Mouse (Mus musculus) adrenal gland, adult 2 months (tissue): ENCODE data around the gene Nt5m. TPM values are rescaled to one million over a fixed set of nuclear protein-coding genes. Genes with fewer than 3 reads are reported as not detected.

Experiments
- DNase-seq: peaks from one replicate; pipeline ENCODE4 v3.0.0; 2021
- polyA plus RNA-seq: library from polyadenylated mRNA; depleted of rRNA; stranded (reverse); fragments of >200 nt; gene quantifications from 2 replicates; pipeline ENCODE4 v1.2.3, GENCODE M21; 2012
- total RNA-seq, 2 experiments: library from RNA; stranded (reverse); gene quantifications; 2 replicates each; pipeline ENCODE4 v1.2.3; 2021

The Nt5m gene
- total and polyA plus RNA-seq, 3 experiments: 27.2 to 51.1 (median 33.0) TPM

DNA sequence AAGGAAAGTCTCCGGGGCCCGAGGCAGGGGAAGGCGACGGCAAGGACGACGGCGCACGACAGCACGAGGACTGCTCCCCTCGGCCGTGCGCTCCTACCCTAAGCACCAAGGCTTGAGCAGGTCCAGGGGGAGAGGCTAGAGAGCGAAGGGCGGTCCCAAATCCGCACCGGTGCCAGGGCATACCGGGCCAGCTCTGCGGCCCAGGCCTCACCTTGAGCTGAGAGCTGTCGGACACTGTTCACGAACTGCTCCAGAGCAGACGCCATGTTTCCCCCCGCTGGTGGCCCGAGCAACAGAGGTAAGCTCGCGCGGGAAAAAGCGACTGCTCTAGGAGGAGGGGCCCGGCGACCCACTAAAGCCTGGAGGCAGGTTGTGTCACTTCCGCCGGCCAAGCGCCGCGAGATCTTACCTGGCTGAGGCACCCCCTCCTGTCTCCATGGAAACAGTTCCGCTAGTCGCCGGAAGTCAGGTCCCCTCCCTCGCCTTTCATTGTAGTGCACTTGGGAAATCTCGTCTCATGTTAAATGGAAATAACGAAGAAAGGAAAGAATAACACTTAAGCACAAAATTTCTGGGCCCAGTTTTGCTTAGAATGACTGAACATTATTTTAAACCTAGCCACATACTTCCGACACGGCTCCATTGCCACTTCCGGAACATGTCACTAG is 346 bp downstream of the Nt5m start, which contains the start of gene Cops3:
TSS of gene Cops3 (minus strand) at position 380 of the 668 bp plus-strand sequence.
- DNase-seq: peak; percentile 98

DNA sequence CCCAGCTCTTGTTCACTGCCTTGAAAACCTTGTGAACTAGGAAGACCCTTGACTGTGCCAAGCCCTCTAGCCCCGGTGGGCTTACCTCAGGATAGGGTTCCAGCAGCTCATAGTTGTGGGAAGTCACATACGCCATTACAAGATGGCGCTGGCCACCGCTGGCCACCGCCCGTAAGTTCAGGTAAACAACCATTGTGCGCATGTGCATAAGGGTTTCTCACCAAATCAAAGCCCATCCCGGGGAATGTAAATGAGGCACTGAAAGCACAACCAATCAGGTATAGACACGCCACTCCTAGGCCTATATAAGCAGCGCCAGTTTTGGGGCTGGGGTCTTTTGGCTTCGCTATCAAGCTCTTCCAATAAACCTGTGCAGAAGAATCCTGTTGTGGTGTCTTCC is 7.1 kb downstream of the Nt5m start:
- DNase-seq: no peak

GRCm38 (mm10) chr11:59847131-59847530 is 7.9 kb downstream of the Nt5m start:
- DNase-seq: peak; percentile 49

DNA sequence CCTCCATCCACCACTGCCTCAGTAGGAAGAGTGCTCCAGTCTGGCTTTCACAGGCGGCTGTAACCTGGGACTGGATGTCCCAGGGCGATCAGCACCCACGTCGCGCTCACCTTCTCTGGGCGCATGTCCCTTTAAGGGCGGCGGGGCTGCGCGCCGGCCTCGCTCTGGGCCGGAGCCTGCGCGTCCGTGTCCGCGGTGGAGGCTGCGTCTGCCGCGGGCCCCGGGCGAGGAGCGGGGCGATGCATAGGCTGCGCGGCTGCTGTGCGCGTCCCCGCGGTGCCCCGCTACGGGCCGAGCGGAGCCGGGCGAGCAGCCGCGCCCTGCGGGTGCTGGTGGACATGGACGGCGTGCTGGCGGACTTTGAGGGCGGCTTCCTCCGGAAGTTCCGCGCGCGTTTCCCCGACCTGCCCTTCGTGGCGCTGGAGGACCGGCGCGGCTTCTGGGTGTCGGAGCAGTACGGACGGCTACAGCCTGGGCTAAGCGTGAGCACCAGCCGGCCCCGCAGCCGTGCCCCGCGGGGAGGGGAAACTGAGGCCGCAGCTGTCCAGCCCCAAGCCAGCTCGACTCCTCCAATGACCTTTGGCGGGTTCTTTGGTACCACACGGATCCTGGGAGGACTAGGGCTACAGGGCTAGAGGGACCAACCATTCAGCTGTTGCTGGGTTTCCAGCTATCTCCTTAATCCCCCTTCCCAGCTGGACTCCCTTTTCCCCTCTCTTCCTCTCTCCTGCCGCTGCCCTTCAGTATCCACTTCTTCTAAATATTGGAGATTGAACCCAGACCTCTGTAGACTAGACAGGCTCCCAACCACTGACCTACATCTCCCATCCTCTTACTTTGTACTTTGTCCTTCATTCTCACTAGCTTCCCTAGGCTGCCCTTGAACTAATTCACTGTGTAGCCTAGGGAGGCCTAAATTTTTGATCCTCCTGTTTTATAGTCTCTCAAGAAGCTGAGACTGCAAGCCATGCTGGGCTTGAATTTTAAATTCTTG is 8.9 kb downstream of the Nt5m start:
- peak; percentile 90 for DNase-seq

DNA sequence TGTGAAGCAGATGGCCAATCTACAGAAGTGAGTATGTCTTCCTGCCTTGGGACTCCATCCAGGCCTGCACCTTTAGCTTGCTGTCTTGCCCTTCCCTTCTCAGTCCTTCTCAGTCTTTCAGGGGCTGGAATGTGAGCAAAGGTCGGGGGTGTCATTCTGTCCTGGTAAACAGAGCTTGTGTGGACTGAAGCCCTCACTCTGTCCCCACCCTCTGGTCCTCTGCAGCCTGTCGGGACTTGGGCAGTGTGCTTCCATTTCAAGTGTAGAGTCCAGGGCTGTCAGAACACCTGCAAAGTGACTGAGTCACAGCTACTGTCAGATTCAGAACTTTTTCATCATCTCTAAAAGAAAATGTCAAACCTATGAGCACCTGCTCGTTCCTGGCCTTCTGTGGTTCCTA is 13.6 kb downstream of the Nt5m start:
- DNase-seq: no peak

DNA sequence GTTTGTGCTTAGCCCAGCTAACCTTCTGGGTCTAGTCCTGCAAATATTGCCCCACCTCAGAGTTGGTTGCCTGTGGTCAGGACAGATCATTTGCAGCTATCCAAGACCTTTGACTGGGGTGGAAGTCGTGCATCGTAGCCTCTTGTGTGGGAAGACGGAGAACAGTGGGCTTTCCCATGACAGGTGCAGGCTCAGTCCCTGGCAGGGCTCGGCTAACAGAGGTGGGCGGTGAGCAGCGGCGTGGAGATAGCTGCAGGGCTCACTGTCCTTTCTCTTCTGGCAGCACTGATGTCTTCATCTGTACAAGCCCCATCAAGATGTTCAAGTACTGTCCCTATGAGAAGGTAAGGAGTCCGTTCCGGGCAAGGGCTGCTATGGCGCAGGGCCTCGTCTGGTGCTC is 21.2 kb downstream of the Nt5m start:
- DNase-seq: no peak

DNA sequence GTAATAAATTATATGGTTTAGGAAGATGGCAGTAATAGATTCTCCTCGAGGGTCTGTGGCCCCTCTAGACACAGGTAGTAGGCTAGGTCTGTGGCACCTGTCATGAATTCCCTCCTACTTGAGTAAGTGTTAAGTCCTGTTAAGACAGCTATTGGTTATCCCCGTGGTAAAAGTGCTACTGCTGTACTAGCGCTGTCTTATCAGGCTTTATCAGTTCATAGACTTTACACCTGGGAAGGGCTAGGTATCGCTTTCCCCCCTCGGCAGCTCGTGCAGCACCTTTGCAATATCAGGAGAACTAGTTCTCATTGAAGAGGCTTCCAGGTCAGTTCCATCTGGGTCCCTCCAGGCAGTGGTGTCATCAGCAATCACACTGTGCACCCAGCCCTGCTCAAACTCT is 25.1 kb downstream of the Nt5m start:
- no peak for DNase-seq

DNA sequence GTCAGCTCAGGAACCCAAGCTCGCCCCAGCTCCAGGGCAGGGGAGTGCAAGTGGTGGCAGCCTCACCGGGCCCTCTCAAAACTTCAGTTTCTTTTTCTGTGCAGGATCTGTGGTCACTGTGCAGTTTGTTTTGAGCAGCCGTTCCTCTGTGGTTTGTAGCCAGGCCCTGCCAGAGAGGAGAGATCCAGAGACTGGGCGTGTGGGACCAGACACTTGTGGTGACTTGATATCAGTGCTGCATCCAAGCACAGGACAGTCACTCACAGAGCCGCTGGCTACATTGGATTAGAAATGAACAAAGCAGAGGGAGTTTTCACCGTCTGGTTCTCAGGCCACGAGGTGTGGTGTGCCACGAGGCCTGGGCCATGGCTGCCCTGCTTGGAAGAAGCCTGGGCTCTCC is 32.9 kb downstream of the Nt5m start:
- no peak for DNase-seq

DNA sequence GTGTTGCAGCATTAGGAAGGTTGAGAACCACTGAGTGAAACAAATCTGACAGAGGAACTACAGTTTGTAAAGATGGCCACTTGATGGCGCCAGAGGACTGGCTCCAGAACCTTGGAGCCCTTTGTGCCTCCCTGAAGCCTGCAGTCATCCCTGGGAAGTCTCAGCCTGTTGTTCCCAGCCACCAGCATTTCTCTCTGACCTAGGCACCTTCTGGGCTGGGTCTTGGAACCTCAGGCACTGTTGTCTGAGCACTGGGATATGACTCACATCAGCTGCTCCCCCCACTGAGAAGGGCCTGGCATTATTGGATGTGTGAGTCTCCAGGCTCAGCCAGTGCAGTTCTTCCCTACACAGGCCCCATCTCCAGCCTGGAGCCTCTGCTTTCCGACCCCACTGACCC is 40.8 kb downstream of the Nt5m start:
- peak; percentile 71 for DNase-seq

- DNase-seq: peak; percentile 55
Observed at GRCm38 (mm10) chr11:59885217-59885986, 46.2 kb downstream of the Nt5m start.

- no peak for DNase-seq
Observed at GRCm38 (mm10) chr11:59886952-59887351, 47.7 kb downstream of the Nt5m start.

DNA sequence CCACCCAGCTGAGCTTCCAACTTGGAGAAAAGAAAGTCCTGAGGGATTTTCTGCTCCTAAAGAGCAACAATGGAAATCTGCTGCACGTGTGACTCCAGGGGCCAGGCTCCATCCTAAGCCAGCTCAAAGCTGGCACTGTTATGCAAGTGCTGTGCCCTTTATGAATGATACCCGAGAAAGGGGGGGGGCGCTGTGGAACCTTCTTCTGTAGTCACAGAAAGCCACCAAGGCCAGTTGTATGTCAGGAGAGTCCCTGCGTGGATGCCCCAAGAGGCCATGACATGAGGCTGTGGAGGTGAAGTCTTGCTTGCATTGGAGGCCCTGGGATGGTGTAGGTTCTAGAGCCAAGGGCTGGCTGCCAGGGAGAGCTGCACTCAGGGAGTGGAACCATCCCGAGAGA is 48.9 kb downstream of the Nt5m start:
- no peak for DNase-seq

DNA sequence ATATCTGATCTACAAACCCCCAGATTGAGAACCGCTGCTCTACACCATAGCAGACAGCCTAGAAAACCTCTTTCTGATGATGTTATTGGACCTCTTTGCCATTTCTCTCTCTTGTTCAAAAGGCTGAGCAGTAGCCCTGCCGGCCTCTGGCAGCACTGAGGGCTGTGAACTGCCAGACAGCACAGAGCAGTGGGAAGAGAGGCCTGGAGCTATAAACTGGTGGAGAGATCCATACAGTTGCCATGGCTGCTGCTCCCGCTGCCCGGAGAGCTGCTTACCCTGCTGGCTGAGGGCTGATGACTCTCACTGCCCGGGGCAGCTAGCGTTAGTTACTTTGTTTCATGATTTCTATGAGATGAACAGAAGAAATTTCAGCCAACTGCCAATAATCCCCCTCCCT is 52.6 kb downstream of the Nt5m start:
- no peak for DNase-seq

DNA sequence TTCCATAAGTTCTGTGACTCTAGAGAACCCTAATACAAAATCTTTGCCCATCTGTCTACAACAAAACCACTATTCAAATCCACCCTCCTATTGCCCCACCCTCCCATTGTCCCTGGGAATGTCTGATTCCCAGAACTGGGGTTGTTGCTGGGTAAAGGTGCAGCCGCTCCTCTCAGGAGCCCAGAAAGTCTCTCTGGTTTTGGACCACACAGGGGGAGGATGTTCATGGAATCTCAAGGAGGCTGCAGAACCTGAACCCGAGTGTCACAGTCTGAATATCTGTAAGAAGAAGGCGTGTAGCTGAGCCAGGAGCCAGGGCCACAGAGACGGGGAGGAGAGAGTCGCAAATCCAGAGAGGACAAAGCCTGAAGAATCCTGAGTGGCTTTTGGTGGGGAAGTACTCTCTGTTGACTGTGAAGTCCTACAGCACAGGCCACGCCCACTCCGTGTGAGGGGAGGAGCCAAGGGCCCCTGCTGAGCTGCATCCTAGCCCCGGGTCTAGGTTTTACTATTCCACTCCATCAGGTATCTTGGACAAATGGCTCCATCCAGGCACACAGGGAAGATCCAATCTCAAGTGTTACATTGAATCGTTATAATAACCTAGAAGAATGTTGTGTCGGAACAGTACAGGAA is 54.0 kb downstream of the Nt5m start:
- no peak for DNase-seq

DNA sequence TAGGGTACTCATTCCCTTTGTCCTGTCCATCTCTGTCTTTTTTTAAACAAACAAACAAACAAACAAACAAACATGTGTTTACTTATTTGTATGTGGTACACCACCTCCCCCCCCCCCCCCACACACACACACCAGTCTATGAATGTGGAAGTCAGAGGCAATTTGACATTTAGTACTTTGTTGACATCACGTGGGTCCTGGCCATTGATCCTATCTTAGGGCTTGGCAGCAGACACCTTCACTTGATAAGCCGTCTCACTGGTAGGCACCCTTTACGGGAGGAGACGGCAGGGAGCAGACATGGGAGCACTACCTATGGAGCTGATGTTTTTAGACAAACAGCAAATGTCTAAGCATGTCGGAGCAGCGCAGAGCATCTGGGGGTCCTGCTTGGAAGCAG is 55.7 kb downstream of the Nt5m start:
- no peak for DNase-seq

- DNase-seq: no peak
Observed at GRCm38 (mm10) chr11:59895316-59895715, 56.1 kb downstream of the Nt5m start.

- DNase-seq: no peak
Observed at GRCm38 (mm10) chr11:59897981-59898599, 58.8 kb downstream of the Nt5m start.

GRCm38 (mm10) chr11:59899711-59900685 is 60.8 kb downstream of the Nt5m start:
- peak; percentile 67 for DNase-seq

DNA sequence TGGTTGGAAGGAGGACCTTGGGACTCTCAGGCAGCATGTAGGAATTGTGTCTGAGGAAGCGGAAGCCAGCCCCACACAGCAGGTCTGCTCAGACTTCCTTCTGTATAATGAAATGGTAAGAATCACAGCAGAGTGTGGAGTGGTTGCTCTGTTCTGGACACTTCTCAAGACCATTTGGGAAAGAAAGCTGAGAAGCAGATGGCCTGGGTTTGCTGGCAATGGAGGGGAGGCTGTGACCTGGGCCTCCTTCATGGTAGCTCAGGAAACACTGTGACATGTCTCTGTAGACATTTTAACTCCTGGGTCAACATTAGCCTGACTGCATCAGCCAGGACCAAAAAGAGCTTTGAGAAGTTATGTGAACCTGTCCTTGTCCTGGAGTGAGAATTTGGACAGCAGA is 61.7 kb downstream of the Nt5m start:
- no peak for DNase-seq

DNA sequence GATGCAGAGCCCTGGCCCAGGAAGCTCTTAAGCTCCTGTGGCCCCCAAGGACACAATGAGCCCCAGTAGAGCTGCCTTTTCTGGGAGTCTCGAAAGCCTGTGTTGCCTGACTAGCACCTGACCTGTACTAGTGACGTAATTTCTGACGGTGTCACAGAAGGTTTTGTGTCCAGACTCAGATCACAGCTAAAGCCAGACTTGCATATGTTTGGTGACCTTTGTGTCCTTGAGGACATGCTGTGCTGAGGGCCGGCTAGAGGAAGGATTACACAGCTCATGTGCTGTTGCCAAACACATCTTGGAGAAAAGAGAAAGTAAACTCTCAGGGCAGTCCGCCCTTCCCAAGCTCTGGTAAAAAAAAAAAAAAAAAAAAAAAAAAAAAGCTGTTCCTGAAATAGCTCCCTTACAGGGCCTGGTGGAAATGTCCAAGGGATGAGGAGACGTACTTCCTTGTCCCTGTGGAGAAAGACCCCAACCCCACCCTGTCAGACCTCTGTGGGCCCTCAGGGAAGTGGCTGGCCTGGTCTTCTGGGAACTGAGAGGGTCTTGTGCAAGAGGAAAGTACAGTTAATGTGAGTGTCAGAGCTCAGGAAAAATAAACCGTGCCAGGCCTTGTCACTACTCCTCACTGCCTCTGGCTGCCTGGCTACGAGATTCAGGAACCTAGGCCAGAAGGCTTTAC is 62.9 kb downstream of the Nt5m start:
- DNase-seq: peak; percentile 67
